Mouse (Mus musculus) myocyte (in vitro differentiated cells): Measurements from ENCODE around the gene Ttc41. TPM values are rescaled to one million over a fixed set of nuclear protein-coding genes. Genes with fewer than 3 reads are reported as not detected.

Experiments used
- H3K27me3 ChIP-seq: one replicate; pipeline ENCODE4 v1.6.1; 2011; ENCODE audit not compliant: control insufficient read depth, insufficient read depth, insufficient read length
- H3K36me3 ChIP-seq: one replicate; pipeline ENCODE4 v1.6.1; 2011; ENCODE audit not compliant: control insufficient read depth, insufficient read depth
- H3K4me2 ChIP-seq: one replicate; pipeline ENCODE4 v1.6.1; 2011; ENCODE audit warnings: low read depth, control low read depth
- H3K4me3 ChIP-seq: one replicate; pipeline ENCODE4 v1.5.1; 2011; ENCODE audit warnings: mild to moderate bottlenecking, control low read depth, moderate library complexity
- H3K79me2 ChIP-seq: one replicate; pipeline ENCODE4 v1.6.1; 2011; ENCODE audit not compliant: control insufficient read depth, insufficient read depth
- H3ac ChIP-seq: one replicate; pipeline ENCODE4 v1.6.1; 2011; ENCODE audit not compliant: control insufficient read depth, insufficient read length
- CEBPB ChIP-seq: IDR thresholded peaks from 2 replicates; pipeline ENCODE4 v1.6.1; 2011; ENCODE audit warnings: mild to moderate bottlenecking, moderate library complexity; ENCODE audit not compliant: poor library complexity, insufficient read depth, severe bottlenecking
- E2F4 ChIP-seq: IDR thresholded peaks from one replicate; pipeline ENCODE4 v1.6.1; 2011; ENCODE audit warnings: mild to moderate bottlenecking, control low read depth, moderate library complexity; ENCODE audit not compliant: insufficient read depth
- MAX ChIP-seq: IDR thresholded peaks from one replicate; pipeline ENCODE4 v1.6.1; 2011; ENCODE audit warnings: low read depth, mild to moderate bottlenecking, control low read depth
- MYOD1 ChIP-seq, 3 experiments: IDR thresholded peaks; one replicate each; pipeline ENCODE4 v1.6.1; 2011; ENCODE audit warnings: control low read depth in 2 of 3, low read depth in 2 of 3, mild to moderate bottlenecking in 2 of 3, moderate library complexity in 1 of 3; ENCODE audit not compliant: insufficient read length in 2 of 3, control insufficient read depth in 1 of 3
- MYOG ChIP-seq, 3 experiments: IDR thresholded peaks; one replicate each; pipeline ENCODE4 v1.6.1; 2011; ENCODE audit warnings: control low read depth in 2 of 3, low read depth in 2 of 3, mild to moderate bottlenecking in 2 of 3; ENCODE audit not compliant: insufficient read length in 2 of 3, control insufficient read depth in 1 of 3, insufficient read depth in 1 of 3
- POLR2A ChIP-seq: IDR thresholded peaks from one replicate; pipeline ENCODE4 v1.6.1; 2011; ENCODE audit warnings: low read depth, mild to moderate bottlenecking, control low read depth, moderate library complexity; ENCODE audit not compliant: insufficient read length
- POLR2AphosphoS2 ChIP-seq: IDR thresholded peaks from one replicate; pipeline ENCODE4 v1.6.1; 2011; ENCODE audit warnings: low read depth, control low read depth; ENCODE audit not compliant: insufficient read length
- REST ChIP-seq: IDR thresholded peaks from one replicate; pipeline ENCODE4 v1.6.1; 2011; ENCODE audit warnings: mild to moderate bottlenecking, control low read depth, moderate library complexity; ENCODE audit not compliant: insufficient read depth, insufficient read length
- SRF ChIP-seq: IDR thresholded peaks from one replicate; pipeline ENCODE4 v1.6.1; 2011; ENCODE audit warnings: low read depth; ENCODE audit not compliant: control insufficient read depth, insufficient read length
- TCF12 ChIP-seq: IDR thresholded peaks from one replicate; pipeline ENCODE4 v1.6.1; 2011; ENCODE audit warnings: mild to moderate bottlenecking, control low read depth; ENCODE audit not compliant: poor library complexity, insufficient read depth, severe bottlenecking
- TCF3 ChIP-seq: IDR thresholded peaks from one replicate; pipeline ENCODE4 v1.6.1; 2011; ENCODE audit warnings: low read depth, control low read depth; ENCODE audit not compliant: insufficient read length
- USF1 ChIP-seq: IDR thresholded peaks from one replicate; pipeline ENCODE4 v1.6.1; 2011; ENCODE audit warnings: low read depth, mild to moderate bottlenecking, control low read depth, moderate library complexity
- polyA plus RNA-seq: library from polyadenylated mRNA; unstranded; fragments of >200 nt; fragmentation: generic; extraction: Trizol; gene quantifications from one replicate; pipeline ENCODE4 v1.2.1, GENCODE M21; 2012; ENCODE audit warnings: missing spikeins

Ttc41 gene
- polyA plus RNA-seq, 1 experiment = 0.40 TPM

GRCm38 (mm10) chr10:86702312-86702920 is 3.2 kb upstream of the Ttc41 start:
- peaks cover 62% of the 10 kb centered on the region for H3K36me3 ChIP-seq
- peak overlapping the region; percentile 97 for H3K4me3 ChIP-seq
- H3ac ChIP-seq = no peak overlapping the region
- peak overlapping the region; percentile 90 for H3K4me2 ChIP-seq
- H3K79me2 ChIP-seq = peaks cover 69% of the 10 kb centered on the region
- H3K27me3 ChIP-seq = no peaks in the 10 kb centered on the region
- TF ChIP-seq SRF (no peak), USF1 (no peak), MAX (no peak), CEBPB (no peak), POLR2A (no peak), E2F4 (no peak), MYOG (IDR thresholded peaks at IDR 0.05; ENCODE audit: control insufficient read depth in 1 of 3, insufficient read depth in 1 of 3, insufficient read length in 2 of 3, low read depth in 2 of 3) (no peak), TCF3 (no peak), MYOD1 (IDR thresholded peaks at IDR 0.05; ENCODE audit: control insufficient read depth in 1 of 3, insufficient read length in 2 of 3, low read depth in 2 of 3) (no peak), TCF12 (no peak), REST (no peak), POLR2AphosphoS2 (no peak)

- no peak overlapping the region for H3ac ChIP-seq
- peak overlapping the region; percentile 90 for H3K4me2 ChIP-seq
- H3K36me3 ChIP-seq = peaks cover 53% of the 10 kb centered on the region
- H3K4me3 ChIP-seq = peak overlapping the region; percentile 97
- TF ChIP-seq MYOD1 (IDR thresholded peaks at IDR 0.05; ENCODE audit: control insufficient read depth in 1 of 3, insufficient read length in 2 of 3, low read depth in 2 of 3) (no peak), MYOG (IDR thresholded peaks at IDR 0.05; ENCODE audit: control insufficient read depth in 1 of 3, insufficient read depth in 1 of 3, insufficient read length in 2 of 3, low read depth in 2 of 3) (no peak), REST (no peak), E2F4 (no peak), CEBPB (no peak), USF1 (no peak), SRF (no peak), MAX (no peak), TCF12 (no peak), TCF3 (no peak), POLR2AphosphoS2 (no peak), POLR2A (no peak)
- H3K79me2 ChIP-seq = peaks cover 66% of the 10 kb centered on the region
- H3K27me3 ChIP-seq = no peaks in the 10 kb centered on the region
Observed at GRCm38 (mm10) chr10:86703375-86703774, 2.2 kb upstream of the Ttc41 start.

GRCm38 (mm10) chr10:86704141-86704540 is 1.5 kb upstream of the Ttc41 start:
- TF ChIP-seq MYOG (IDR thresholded peaks at IDR 0.05; ENCODE audit: control insufficient read depth in 1 of 3, insufficient read depth in 1 of 3, insufficient read length in 2 of 3, low read depth in 2 of 3) (no peak), TCF3 (no peak), CEBPB (no peak), POLR2A (no peak), REST (no peak), SRF (no peak), USF1 (no peak), MYOD1 (IDR thresholded peaks at IDR 0.05; ENCODE audit: control insufficient read depth in 1 of 3, insufficient read length in 2 of 3, low read depth in 2 of 3) (no peak), TCF12 (no peak), MAX (no peak)
- Histone ChIP-seq H3K36me3 (peaks cover 45% of the 10 kb centered on the region), H3K4me3 (peak overlapping the region; percentile 97), H3K4me2 (peak overlapping the region; percentile 90), H3ac (peak overlapping the region; percentile 14), H3K79me2 (peaks cover 59% of the 10 kb centered on the region), H3K27me3 (no peaks in the 10 kb centered on the region)

- peak in 1 of 3 experiments; percentile 17 for TF ChIP-seq MYOG (IDR thresholded peaks at IDR 0.05; ENCODE audit: control insufficient read depth in 1 of 3, insufficient read depth in 1 of 3, insufficient read length in 2 of 3, low read depth in 2 of 3)
- no peak for TF ChIP-seq TCF3
- TF ChIP-seq SRF = no peak
- peaks cover 39% of the 10 kb centered on the region for H3K36me3 ChIP-seq
- H3K27me3 ChIP-seq = no peaks in the 10 kb centered on the region
- peak overlapping the region; percentile 14 for H3ac ChIP-seq
- peak overlapping the region; percentile 90 for H3K4me2 ChIP-seq
- H3K4me3 ChIP-seq = peak overlapping the region; percentile 97
- H3K79me2 ChIP-seq = peaks cover 54% of the 10 kb centered on the region
Observed at GRCm38 (mm10) chr10:86704589-86705191, 921 bp upstream of the Ttc41 start.
